In the genomic region with DNA sequence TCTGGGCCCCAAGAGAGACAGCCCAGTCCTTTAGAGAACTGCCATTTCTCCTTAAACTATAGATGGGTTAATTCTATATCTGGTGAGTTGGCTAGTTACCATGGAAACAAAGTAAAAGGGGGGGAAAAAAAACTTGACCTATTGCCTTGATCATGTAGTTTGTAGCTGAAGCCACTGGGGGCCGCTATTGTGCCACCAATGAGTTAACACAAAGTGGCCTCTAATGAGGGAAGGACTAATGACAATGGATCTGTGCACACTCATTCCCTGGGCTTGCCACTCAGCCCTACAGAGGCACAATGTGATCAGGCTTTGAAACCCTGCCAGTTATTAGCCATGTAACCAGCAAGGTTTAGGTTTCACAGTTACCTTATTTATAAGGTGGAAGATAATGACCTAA, we compare ENCODE assay signal across 8 mouse cellular contexts. TPM values are rescaled to one million over a fixed set of nuclear protein-coding genes. Genes with fewer than 3 reads are reported as not detected.
DNase-seq lines count a peak whose midpoint lies in the region.

No protein-coding gene starts in this region.

- peak; percentile 67 to 79 for DNase-seq in left cerebral cortex, postnatal 10 days (ENCODE audit: extremely low spot score in 1 of 2, low spot score in 2 of 2)
- DNase-seq in left cerebral cortex, adult 8-10 months (ENCODE audit: low spot score in 2 of 2), result no peak
- peak; percentile 48 for DNase-seq in MEL-GATA-1-ER (ENCODE audit: extremely low read depth, low read depth)
- DNase-seq in cerebellum, postnatal 10 days, result peak; percentile 90 to 91
- DNase-seq in heart, postnatal 36 days, result peak; percentile 52 to 70
- peak; percentile 83 for DNase-seq in left cerebral cortex, postnatal 4 days
- peak; percentile 77 for DNase-seq in naive thymus-derived CD4-positive, alpha-beta T cell, adult 2 months (ENCODE audit: low read depth)
- DNase-seq in thymus, postnatal 4 days, result peak; percentile 69

- intact Hi-C loops in left cerebral cortex, postnatal 10 days (cut with DNase I), result loop anchor here (5.0 kb wide), 1 partner anchor 113 kb away; no protein-coding TSS in a partner anchor
- intact Hi-C loops in heart, postnatal 36 days (cut with DNase I), result loop anchor here (1.0 to 5.0 kb wide), 4 partner anchors 111 to 338 kb away; a partner anchor contains a TSS
- intact Hi-C loops in left cerebral cortex, postnatal 4 days (cut with DNase I), result loop anchor here (5.0 kb wide), 2 partner anchors 93 to 113 kb away; no protein-coding TSS in a partner anchor

RNA-seq across cellular contexts. Expression of a gene that starts 3.4 kb away (rescaled TPM):
- total RNA-seq in left cerebral cortex, postnatal 10 days (2021), result 10 to 100 TPM; 19.6 to 21.4 TPM
- 10 to 100 TPM; 24.8 to 27.5 (median 25.1) TPM for total RNA-seq in left cerebral cortex, adult 8-10 months (2022)
- 10 to 100 TPM in 1 of 2 experiments, 1 to 10 TPM in 1; 9.4 to 10.1 TPM for total RNA-seq in heart, postnatal 36 days (2021)
- total RNA-seq in left cerebral cortex, postnatal 4 days (2021), result 10 to 100 TPM; 26.4 to 27.5 TPM

RNA-seq across cellular contexts. Expression of a gene that starts 13.4 kb away (rescaled TPM):
- 10 to 100 TPM; 73.7 to 76.1 TPM for total RNA-seq in left cerebral cortex, postnatal 10 days (2021)
- total RNA-seq in left cerebral cortex, adult 8-10 months (2022), result 10 to 100 TPM; 35.4 to 42.1 (median 39.5) TPM
- total RNA-seq in heart, postnatal 36 days (2021), result 1 to 10 TPM; 7.7 to 9.2 TPM
- total RNA-seq in left cerebral cortex, postnatal 4 days (2021), result 10 to 100 TPM; 85.3 to 88.6 TPM

Comparison
In these comparisons a context has a peak if more than half of its experiments do, and no peak if none do; other contexts are left out.
1. DNase-seq: peak in left cerebral cortex, postnatal 10 days (2 of 2), MEL-GATA-1-ER (single experiment), cerebellum, postnatal 10 days (2 of 2), heart, postnatal 36 days (2 of 2), left cerebral cortex, postnatal 4 days (single experiment), naive thymus-derived CD4-positive, alpha-beta T cell, adult 2 months (single experiment) and thymus, postnatal 4 days (single experiment); none in left cerebral cortex, adult 8-10 months (0 of 2).